Mouse (Mus musculus): Measurements from ENCODE around the gene Abhd14a.

Abhd14a gene

GRCm38 (mm10) chr9:106447348-106447747, at the start of gene Abhd14a, which contains the start of gene Abhd14b:
TSS of gene Abhd14a (minus strand) at chr9:106447678.
TSS of gene Abhd14b (plus strand) at chr9:106447459.
- DNase-seq (ENCODE audit: low spot score in 2 of 2) = peak; percentile 81 to 84

- peak; percentile 1 to 3 for DNase-seq (ENCODE audit: low spot score in 2 of 2)
These were observed 40.1 kb upstream of the Abhd14a start for GRCm38 (mm10) chr9:106487602-106488001.

GRCm38 (mm10) chr9:106485076-106485475, 37.6 kb upstream of the Abhd14a start:
- DNase-seq (ENCODE audit: low spot score in 2 of 2) = peak; percentile 3 to 5

GRCm38 (mm10) chr9:106483606-106484005, 36.1 kb upstream of the Abhd14a start:
- peak in 1 of 2 experiments; percentile 2 for DNase-seq (ENCODE audit: low spot score in 2 of 2)

- peak in 1 of 2 experiments; percentile 3 for DNase-seq (ENCODE audit: low spot score in 2 of 2)
These were observed 35.7 kb upstream of the Abhd14a start for GRCm38 (mm10) chr9:106483136-106483535.

- DNase-seq (ENCODE audit: low spot score in 2 of 2) = peak; percentile 5 to 11
These were observed 35.2 kb upstream of the Abhd14a start for GRCm38 (mm10) chr9:106482578-106483115.

GRCm38 (mm10) chr9:106481676-106482075, 34.2 kb upstream of the Abhd14a start:
- DNase-seq (ENCODE audit: low spot score in 2 of 2) = peak; percentile 4

- peak in 1 of 2 experiments; percentile 5 for DNase-seq (ENCODE audit: low spot score in 2 of 2)
These were observed 33.6 kb upstream of the Abhd14a start for GRCm38 (mm10) chr9:106481075-106481474.

- peak in 1 of 2 experiments; percentile 4 for DNase-seq (ENCODE audit: low spot score in 2 of 2)
These were observed 33.1 kb upstream of the Abhd14a start for GRCm38 (mm10) chr9:106480541-106480940.

GRCm38 (mm10) chr9:106478101-106478500, 30.6 kb upstream of the Abhd14a start:
- peak; percentile 3 to 5 for DNase-seq (ENCODE audit: low spot score in 2 of 2)

- DNase-seq (ENCODE audit: low spot score in 2 of 2) = no peak
These were observed 30.2 kb upstream of the Abhd14a start for GRCm38 (mm10) chr9:106477649-106478048.

- DNase-seq (ENCODE audit: low spot score in 2 of 2) = peak; percentile 99 to 100
These were observed 29.5 kb upstream of the Abhd14a start, which contains the start of gene Parp3 for GRCm38 (mm10) chr9:106476924-106477484. TSS of gene Parp3 (minus strand) at chr9:106476949.

- peak; percentile 25 to 34 for DNase-seq (ENCODE audit: low spot score in 2 of 2)
These were observed 28.8 kb upstream of the Abhd14a start for GRCm38 (mm10) chr9:106476002-106476923.

GRCm38 (mm10) chr9:106475663-106476001, 28.2 kb upstream of the Abhd14a start, which contains the start of gene Rrp9:
TSS of gene Rrp9 (plus strand) at chr9:106475963.
- peak; percentile 7 to 13 for DNase-seq (ENCODE audit: low spot score in 2 of 2)

GRCm38 (mm10) chr9:106475046-106475445, 27.6 kb upstream of the Abhd14a start:
- peak; percentile 15 to 19 for DNase-seq (ENCODE audit: low spot score in 2 of 2)

GRCm38 (mm10) chr9:106474456-106474855, 27.0 kb upstream of the Abhd14a start:
- peak; percentile 21 to 36 for DNase-seq (ENCODE audit: low spot score in 2 of 2)

GRCm38 (mm10) chr9:106473753-106474105, 26.3 kb upstream of the Abhd14a start:
- peak; percentile 12 to 21 for DNase-seq (ENCODE audit: low spot score in 2 of 2)

- DNase-seq (ENCODE audit: low spot score in 2 of 2) = peak; percentile 6 to 26
These were observed 25.7 kb upstream of the Abhd14a start for GRCm38 (mm10) chr9:106473081-106473752.

GRCm38 (mm10) chr9:106472321-106472720, 24.8 kb upstream of the Abhd14a start:
- DNase-seq (ENCODE audit: low spot score in 2 of 2) = no peak

- peak in 1 of 2 experiments; percentile 58 for DNase-seq (ENCODE audit: low spot score in 2 of 2)
These were observed 24.4 kb upstream of the Abhd14a start for GRCm38 (mm10) chr9:106471892-106472291.

GRCm38 (mm10) chr9:106470991-106471750, 23.7 kb upstream of the Abhd14a start:
- peak in 1 of 2 experiments; percentile 7 for DNase-seq (ENCODE audit: low spot score in 2 of 2)
